Mouse (Mus musculus): ENCODE results near the gene Clcn1. TPM values are rescaled to one million over a fixed set of nuclear protein-coding genes. Genes with fewer than 3 reads are reported as not detected.

The Clcn1 gene
- polyA plus RNA-seq, 1 experiment from 2014 or later, result 0.80 TPM

DNA sequence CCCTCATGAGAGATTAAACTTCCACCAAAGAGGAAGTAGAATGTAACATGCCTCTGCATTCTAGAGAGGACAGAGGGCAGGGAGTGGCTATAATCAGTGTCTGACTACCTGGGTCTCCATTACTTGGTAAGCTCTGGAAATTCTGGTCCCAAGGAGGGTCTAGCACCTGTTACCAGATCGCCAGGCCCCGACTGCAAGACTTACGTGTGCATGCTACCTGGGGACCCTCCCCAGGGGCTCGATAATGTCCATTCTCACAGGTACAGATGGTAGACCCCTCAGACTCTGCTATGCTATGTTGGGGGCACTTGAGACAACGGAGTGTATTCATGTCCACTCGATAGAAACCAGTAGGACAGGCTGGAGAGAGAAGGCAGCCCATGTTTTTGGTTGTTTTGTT, 78.7 kb downstream of the Clcn1 start:
- H3K27me3 ChIP-seq (replicated peaks; ENCODE audit: low read depth, poor library complexity, severe bottlenecking), result peaks cover 5% of the 10 kb centered on the region; the same call in 1 of the 2 replicates
- peaks cover 6% of the 10 kb centered on the region for H3K4me1 ChIP-seq
- WGBS, result 96% methylated on average over 6 of the region's 6 CpGs
- no peak for DNase-seq (ENCODE audit: low spot score)
- H3K9me3 ChIP-seq, result no peaks in the 10 kb centered on the region
- no peak overlapping the region for H3K4me3 ChIP-seq
- H3K27ac ChIP-seq (replicated peaks), result no peak overlapping the region
- peaks cover 17% of the 10 kb centered on the region for H3K36me3 ChIP-seq (replicated peaks)

Other genes with a start within 250 kb of the Clcn1 start
- gene Sva, start 248.3 kb upstream of the Clcn1 start, polyA plus RNA-seq (2016; fragmentation: Nextera tagmentation; extraction: Ambion mirVana), result not detected in 2 replicates
- not detected in 2 replicates for gene Tas2r139, start 145.7 kb upstream of the Clcn1 start, polyA plus RNA-seq (2016; fragmentation: Nextera tagmentation; extraction: Ambion mirVana)
- gene Tas2r144, start 71.4 kb upstream of the Clcn1 start, polyA plus RNA-seq (2016; fragmentation: Nextera tagmentation; extraction: Ambion mirVana), result not detected in 2 replicates
- gene Gstk1, start 40.8 kb upstream of the Clcn1 start, polyA plus RNA-seq (2016; fragmentation: Nextera tagmentation; extraction: Ambion mirVana), result 18.1 and 18.7 TPM in 2 replicates
- 0.60 and 0.90 TPM in 2 replicates for gene Tmem139, start 24.7 kb upstream of the Clcn1 start, polyA plus RNA-seq (2016; fragmentation: Nextera tagmentation; extraction: Ambion mirVana)
- gene Casp2, start 21.7 kb upstream of the Clcn1 start, polyA plus RNA-seq (2016; fragmentation: Nextera tagmentation; extraction: Ambion mirVana), result 79.5 and 85.3 TPM in 2 replicates
- 0.74 and 0.90 TPM in 2 replicates for gene Fam131b, start 38.0 kb downstream of the Clcn1 start, polyA plus RNA-seq (2016; fragmentation: Nextera tagmentation; extraction: Ambion mirVana)
- gene Zyx, start 62.9 kb downstream of the Clcn1 start, polyA plus RNA-seq (2016; fragmentation: Nextera tagmentation; extraction: Ambion mirVana), result 93.8 and 96.9 TPM in 2 replicates
- gene Epha1, start 86.6 kb downstream of the Clcn1 start, polyA plus RNA-seq (2016; fragmentation: Nextera tagmentation; extraction: Ambion mirVana), result 3.9 and 5.1 TPM in 2 replicates
- gene Tas2r143, start 113.6 kb downstream of the Clcn1 start, polyA plus RNA-seq (2016; fragmentation: Nextera tagmentation; extraction: Ambion mirVana), result not detected in 2 replicates
- not detected in 2 replicates for gene Tas2r135, start 118.7 kb downstream of the Clcn1 start, polyA plus RNA-seq (2016; fragmentation: Nextera tagmentation; extraction: Ambion mirVana)
- gene Tas2r126, start 147.8 kb downstream of the Clcn1 start, polyA plus RNA-seq (2016; fragmentation: Nextera tagmentation; extraction: Ambion mirVana), result not detected in 2 replicates
- not detected in 2 replicates for gene Olfr458, start 178.5 kb downstream of the Clcn1 start, polyA plus RNA-seq (2016; fragmentation: Nextera tagmentation; extraction: Ambion mirVana)
- gene Olfr457, start 189.7 kb downstream of the Clcn1 start, polyA plus RNA-seq (2016; fragmentation: Nextera tagmentation; extraction: Ambion mirVana), result not detected in 2 replicates
- gene Olfr456, start 200.5 kb downstream of the Clcn1 start, polyA plus RNA-seq (2016; fragmentation: Nextera tagmentation; extraction: Ambion mirVana), result not detected in 2 replicates